Mouse (Mus musculus): ENCODE data around the gene Erbb2.

GRCm38 (mm10) chr11:98374266-98374665 lies 38.0 kb upstream of the Erbb2 start:
- TF ChIP-seq EP300 (optimal IDR thresholded peaks at IDR 0.05) (no peak), CTCF (IDR thresholded peaks at IDR 0.05; ENCODE audit: low read depth) (no peak)
